Mouse (Mus musculus): Measurements from ENCODE around the gene Pla2g3.

The Pla2g3 gene

GRCm38 (mm10) chr11:3494857-3495256 lies 6.8 kb downstream of the Pla2g3 start:
- DNase-seq: no peak

DNA sequence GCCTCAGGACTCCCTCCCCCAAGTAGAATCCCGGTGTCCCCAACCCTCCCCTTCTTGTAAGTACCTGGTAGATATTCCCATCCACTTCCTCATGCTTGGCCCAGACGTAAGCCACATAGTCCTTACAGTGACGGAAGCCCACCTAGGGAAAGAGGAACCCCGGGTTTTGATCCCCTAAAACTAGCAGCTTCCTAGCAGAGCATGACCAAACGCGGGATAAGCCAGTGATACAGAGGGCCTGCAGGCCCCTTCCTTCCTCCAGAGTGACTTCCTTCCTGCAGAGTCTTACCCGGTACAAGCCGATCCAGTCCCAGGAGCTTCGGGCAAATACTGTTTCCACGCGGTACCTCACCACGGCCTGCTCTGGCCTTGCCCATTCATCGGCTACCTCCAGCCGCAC lies 7.4 kb downstream of the Pla2g3 start:
- DNase-seq: no peak

- peak in 1 of 2 experiments; percentile 36 for DNase-seq
Measured at GRCm38 (mm10) chr11:3496756-3497155, 8.7 kb downstream of the Pla2g3 start.

GRCm38 (mm10) chr11:3497296-3497695 lies 9.2 kb downstream of the Pla2g3 start:
- DNase-seq: no peak

DNA sequence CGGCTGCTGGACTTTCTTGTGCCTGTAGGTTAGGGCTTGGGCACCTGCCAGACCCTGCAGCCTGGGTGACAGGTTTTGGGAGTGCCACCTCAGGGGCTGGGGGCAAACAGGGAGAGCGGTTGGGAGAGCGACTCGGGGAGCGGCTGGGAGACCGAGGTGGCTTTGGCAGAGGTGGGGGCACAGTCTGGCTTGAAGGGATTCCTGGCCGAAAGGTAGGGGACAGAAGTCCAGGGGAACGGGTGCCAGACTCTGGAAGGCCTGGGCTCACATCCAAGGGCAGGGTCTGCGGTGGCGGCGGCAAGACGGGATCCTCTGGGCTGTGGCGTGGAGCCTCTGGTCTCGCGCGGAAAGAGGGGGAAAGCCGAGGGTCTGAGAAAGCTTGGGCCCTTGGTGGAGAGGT lies 14.0 kb downstream of the Pla2g3 start:
- no peak for DNase-seq

DNA sequence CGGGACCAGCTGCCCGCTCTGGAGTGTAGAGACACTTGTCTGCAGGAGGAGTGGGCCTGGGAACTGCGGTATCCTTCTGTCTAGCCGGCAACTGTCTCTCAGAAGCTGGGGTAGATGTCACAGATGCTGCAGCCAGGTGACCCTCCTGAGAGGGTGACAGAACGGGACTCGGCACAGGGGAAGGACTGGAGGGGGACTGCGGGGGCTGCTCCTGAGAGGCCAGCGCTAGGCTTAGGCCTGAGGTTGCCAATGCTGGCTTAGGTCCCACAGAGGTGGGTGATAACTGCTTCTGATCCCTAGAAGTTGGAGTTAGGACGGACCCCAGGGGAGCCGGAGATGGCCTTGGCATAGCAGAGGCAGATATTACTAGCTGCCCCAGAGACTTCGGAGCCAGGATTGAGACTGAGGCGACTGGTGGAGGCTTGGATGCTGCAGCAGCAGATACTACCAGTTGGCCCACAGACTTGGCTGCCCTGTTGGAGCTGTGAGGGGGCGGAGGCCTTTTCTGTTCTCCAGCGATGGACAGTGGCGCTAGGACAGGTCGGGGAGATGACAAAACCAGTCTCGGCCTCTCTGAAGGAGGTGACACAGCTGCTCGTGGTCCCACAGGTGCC lies 14.5 kb downstream of the Pla2g3 start:
- peak; percentile 58 for DNase-seq

DNA sequence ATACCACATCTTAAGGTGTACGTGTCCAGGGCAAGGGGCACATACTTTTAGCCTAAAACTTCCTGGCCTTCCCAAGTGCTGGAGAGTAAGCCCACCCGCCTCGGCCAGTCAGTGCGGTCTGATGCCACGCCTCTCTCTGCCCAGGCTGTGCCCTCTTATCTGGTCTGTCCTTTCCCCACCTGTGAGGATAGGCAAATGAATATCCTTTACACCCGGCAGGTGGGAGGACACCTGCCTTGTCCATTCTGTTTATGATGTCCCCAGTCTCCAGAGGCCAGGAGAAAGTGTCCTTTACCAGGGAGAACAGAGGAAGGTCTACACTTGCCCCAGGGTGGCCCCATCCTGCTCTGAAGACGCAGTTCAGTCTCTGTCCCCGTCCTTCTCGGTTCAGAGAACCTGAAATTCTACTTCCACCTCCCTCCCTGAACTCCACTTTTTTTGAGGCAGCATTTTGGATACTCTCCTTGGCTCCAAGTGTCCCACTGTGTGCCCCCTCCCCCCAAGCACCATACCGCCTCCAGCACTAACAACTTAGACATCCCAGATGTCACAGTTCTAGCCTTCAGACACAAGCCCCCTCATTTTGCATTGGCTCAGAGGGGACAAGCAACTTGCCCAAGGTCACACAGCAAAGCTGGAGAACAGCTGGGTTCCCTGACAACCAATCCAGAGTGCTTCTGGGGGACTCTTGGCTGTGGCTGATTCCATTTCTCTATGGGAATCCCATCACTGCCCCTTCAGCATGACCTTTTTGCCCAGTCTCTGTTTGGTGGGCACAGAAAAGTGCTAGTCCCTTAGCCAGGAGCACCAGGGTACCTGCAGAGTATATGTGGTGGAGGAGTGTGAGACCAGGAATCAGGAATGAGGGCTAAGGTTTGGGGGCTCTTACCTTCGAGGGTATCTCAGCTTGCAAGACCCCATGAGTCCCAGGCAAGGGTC lies 15.9 kb downstream of the Pla2g3 start:
- DNase-seq: peak in 1 of 2 experiments; percentile 38

GRCm38 (mm10) chr11:3508226-3508625 lies 20.1 kb downstream of the Pla2g3 start:
- peak in 1 of 2 experiments; percentile 17 for DNase-seq

DNA sequence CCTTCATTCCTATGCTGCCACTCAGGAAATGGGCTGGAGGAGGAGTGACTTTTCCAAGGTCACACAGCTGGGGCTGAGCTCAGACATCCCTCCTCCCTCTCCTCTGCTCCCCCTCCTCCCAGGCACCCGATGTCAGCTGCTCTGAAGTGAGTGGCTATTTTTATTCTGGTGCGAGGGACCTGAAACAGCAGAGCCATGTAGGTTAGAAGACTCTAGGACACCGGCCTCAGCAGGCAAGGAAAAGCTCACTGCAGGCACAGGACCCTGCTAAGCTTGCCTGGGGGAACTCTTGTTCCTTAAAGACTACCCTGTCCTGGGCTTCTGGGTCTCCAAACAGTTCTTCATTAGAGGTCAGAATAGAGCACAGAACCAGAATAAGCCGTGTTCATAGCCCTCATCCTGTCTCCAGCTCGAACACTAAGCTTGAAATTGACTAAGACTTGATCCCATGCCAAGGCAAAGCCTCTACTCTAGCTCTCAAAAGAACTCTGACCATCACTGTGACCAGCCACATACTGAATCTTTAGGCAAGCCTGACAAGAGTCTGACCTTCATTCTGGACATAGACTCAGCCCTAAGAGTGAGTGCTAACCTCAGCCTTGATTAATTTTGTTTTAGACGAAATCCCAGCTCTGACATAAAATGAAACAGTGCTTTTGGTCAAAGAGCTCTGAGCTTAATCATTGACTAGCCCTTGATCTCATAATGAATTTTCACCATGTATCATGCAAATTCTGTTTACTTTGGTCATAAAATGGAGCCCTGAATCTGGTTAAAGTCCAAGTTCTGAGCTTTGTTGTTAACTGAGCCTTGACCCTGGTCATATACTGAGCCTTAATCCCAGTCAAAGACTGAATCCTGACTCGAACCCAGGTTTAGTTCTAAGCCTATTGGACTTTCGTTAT lies 21.3 kb downstream of the Pla2g3 start:
- no peak for DNase-seq

DNA sequence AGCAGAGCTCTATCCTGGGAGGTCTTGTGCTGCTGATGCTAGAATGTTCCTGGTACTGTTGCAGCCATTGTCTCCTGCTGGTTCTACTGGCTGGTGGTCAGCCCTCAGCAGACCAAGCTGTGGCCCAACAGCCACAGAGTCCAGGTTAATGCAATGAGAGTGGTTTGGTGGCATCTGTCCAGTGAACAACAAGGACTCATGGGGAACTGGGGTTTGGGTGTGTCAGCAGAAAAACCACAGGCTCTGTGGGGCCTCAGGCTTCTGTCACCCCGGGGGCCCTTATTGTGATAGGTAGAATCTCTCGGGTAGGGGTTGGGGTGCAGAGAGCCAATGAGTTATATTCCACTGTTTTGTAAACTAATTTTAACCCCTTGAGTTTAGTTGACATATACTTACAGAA lies 22.2 kb downstream of the Pla2g3 start:
- DNase-seq: no peak

- DNase-seq: peak; percentile 50 to 78
Measured at GRCm38 (mm10) chr11:3513291-3513690, 25.2 kb downstream of the Pla2g3 start.

- DNase-seq: peak; percentile 93 to 97
Measured at GRCm38 (mm10) chr11:3514529-3515054, 26.5 kb downstream of the Pla2g3 start, which contains the start of gene Selenom. Gene Selenom (plus strand): TSS chr11:3514684.

DNA sequence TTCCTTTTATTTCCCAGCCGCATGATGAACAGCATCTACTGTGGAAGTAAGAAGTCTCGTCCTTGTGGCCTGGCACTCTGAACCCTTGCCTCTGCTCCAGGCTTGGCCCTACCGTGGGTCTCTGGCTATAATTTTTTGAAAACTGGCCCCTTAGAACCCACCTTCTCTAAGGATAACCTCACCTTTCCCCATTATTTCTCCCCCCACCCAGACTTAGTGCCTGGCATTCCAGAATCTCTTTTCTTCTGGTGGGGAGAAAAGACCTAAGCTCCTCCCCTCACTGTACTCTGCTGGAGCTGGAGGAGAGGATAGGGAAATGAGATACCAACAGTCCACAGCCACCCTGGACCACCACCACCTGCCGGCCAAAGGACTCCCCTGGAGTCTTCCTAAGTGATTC lies 27.1 kb downstream of the Pla2g3 start:
- no peak for DNase-seq

DNA sequence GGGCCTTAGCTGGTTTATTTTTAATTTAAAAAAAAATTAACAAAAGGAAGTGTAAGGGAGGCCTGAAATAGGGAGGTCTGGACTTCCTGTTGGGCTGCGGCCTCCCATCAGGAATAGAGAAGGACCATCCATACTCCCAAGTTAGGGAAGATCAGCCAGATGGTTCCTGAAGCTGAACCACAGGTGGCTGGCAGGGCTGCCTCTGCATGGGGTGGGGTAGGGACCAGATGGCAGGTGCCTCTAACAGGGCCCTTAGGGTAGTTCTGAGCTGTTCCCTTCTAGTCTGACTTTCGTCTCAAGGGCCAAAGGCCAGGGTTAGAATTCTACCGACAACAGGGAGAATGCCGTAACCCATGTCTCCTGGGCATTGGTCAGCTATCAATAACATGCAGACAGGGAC lies 27.6 kb downstream of the Pla2g3 start:
- DNase-seq: peak; percentile 90

GRCm38 (mm10) chr11:3516121-3516520 lies 28.0 kb downstream of the Pla2g3 start:
- peak in 1 of 2 experiments; percentile 16 for DNase-seq

GRCm38 (mm10) chr11:3516859-3517845 lies 29.1 kb downstream of the Pla2g3 start:
- DNase-seq: peak; percentile 51 to 55

- DNase-seq: peak in 1 of 2 experiments; percentile 15
Measured at GRCm38 (mm10) chr11:3517846-3518732, 30.0 kb downstream of the Pla2g3 start.

DNA sequence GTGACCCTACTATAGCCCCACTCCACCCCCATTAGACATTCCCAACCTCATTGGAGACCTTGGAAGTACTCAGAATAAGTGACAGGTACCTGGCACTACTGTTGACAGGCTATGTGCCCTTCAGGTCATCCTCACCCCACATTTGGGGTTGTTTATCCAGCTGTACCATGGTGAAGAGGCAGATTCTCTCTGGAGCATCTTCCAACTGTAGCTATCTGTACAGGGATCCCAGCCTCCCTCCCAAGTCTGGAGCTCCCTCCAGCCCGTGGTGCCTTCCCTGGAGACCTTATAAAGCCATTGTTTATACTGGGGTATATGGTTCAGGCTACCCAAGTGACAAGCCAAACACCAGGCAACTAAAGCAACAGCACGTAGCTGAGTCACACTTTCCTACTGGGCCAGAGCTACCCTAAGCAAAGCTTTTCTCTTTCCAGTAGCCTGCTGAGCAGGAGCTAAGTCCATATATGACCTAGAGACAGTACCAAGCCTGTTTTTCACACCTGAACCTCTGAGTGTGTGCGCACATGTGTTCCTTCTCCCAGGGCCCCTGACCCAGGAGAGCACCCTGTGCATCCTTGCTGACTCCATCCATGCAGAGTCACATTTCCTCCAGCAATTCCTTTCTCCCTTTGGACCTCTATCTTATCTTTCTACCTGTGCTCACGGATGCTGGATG lies 31.1 kb downstream of the Pla2g3 start:
- DNase-seq: no peak

GRCm38 (mm10) chr11:3519756-3520398 lies 31.8 kb downstream of the Pla2g3 start:
- DNase-seq: peak; percentile 46 to 68

Measured in cerebellum, postnatal 36 days (tissue).